In genomic region chr11:98297778-98298177, GRCm38 (mm10) we compare ENCODE assay signal across 12 mouse cellular contexts. TPM values are rescaled to one million over a fixed set of nuclear protein-coding genes. Genes with fewer than 3 reads are reported as not detected.
A peak's percentile ranks its signal among the peaks of the same experiment; 100 is the strongest.
DNase-seq lines count a peak whose midpoint lies in the region; ATAC-seq and TF ChIP-seq lines count a peak whose summit lies in the region.
"Had no signal": no experiment of that assay in that cellular context is flagged by ENCODE, and none has a peak within 500 bp of the region (broad histone marks: within the 10 kb centered on the region; RNA-seq: fewer than 3 reads in every experiment).

No protein-coding gene starts in this region.

- no peaks in the 10 kb centered on the region for H3K9me3 ChIP-seq in embryonic facial prominence, embryonic 12.5 days
- no peaks in the 10 kb centered on the region for H3K9me3 ChIP-seq in embryonic facial prominence, embryonic 10.5 days
- H3K9me3 ChIP-seq: limb, embryonic 12.5 days had no signal

- 0 out of 2 replicates have a peak, but pooled peaks cover 6% of the 10 kb centered on the region for H3K4me1 ChIP-seq in embryonic facial prominence, embryonic 12.5 days
- H3K4me1 ChIP-seq in embryonic facial prominence, embryonic 10.5 days: peaks cover 46% of the 10 kb centered on the region

- H3K27ac ChIP-seq in embryonic facial prominence, embryonic 12.5 days: no peak overlapping the region
- no peak overlapping the region for H3K27ac ChIP-seq in embryonic facial prominence, embryonic 10.5 days (replicated peaks)
- H3K27ac ChIP-seq in left cerebral cortex, adult 2 months: peak overlapping the region; percentile 57
- H3K27ac ChIP-seq: limb, embryonic 12.5 days had no signal

- peaks cover 61% of the 10 kb centered on the region for H3K27me3 ChIP-seq in embryonic facial prominence, embryonic 12.5 days
- peaks cover 97% of the 10 kb centered on the region for H3K27me3 ChIP-seq in embryonic facial prominence, embryonic 10.5 days (replicated peaks; ENCODE audit: low read depth, poor library complexity, severe bottlenecking)

- 9% methylated on average over 7 of the region's 7 CpGs for whole genome bisulfite sequencing in embryonic facial prominence, embryonic 12.5 days
- 15% methylated on average over 7 of the region's 7 CpGs for WGBS in embryonic facial prominence, embryonic 10.5 days

- ATAC-seq in embryonic facial prominence, embryonic 12.5 days (ENCODE audit: insufficient number of reproducible peaks, insufficient read depth, low FRiP score, low TSS enrichment): no peak
- ATAC-seq in megakaryocyte-erythroid progenitor cell, adult 5-6 weeks (replicated peaks; ENCODE audit: low FRiP score, low TSS enrichment, poor library complexity, severe bottlenecking): no peak
- ATAC-seq: CD4-positive, CD25-positive, alpha-beta regulatory T cell, adult 4 months had no signal

- H3K4me3 ChIP-seq in embryonic facial prominence, embryonic 12.5 days: no peak overlapping the region
- H3K4me3 ChIP-seq in embryonic facial prominence, embryonic 10.5 days: no peak overlapping the region
- no peak overlapping the region for H3K4me3 ChIP-seq in left cerebral cortex, adult 2 months
- H3K4me3 ChIP-seq: erythroblast, embryonic 14.5 days; limb, embryonic 12.5 days had no signal

- 0 out of 2 replicates have a peak overlapping the region, but pooled peaks have one; percentile 7 for H3K9ac ChIP-seq in embryonic facial prominence, embryonic 12.5 days
- H3K9ac ChIP-seq: limb, embryonic 12.5 days had no signal

- no peak for DNase-seq in embryonic facial prominence, embryonic 10.5 days (ENCODE audit: low spot score)
- DNase-seq in left cerebral cortex, adult 2 months (ENCODE audit: extremely low spot score in 1 of 2, low spot score in 2 of 2): no peak
- no peak for DNase-seq in left cerebral cortex, adult 11 months (ENCODE audit: low spot score)
- DNase-seq in ZHBTc4 (ENCODE audit: low read depth, low spot score): peak; percentile 93
- peak; percentile 65 to 77 for DNase-seq in kidney, adult 8-10 months
- no peak for DNase-seq in right cerebral cortex, postnatal 14 days

- H3K4me2 ChIP-seq in embryonic facial prominence, embryonic 12.5 days (replicated peaks): no peak overlapping the region
- H3K4me2 ChIP-seq: limb, embryonic 12.5 days had no signal

- intact Hi-C loops in left cerebral cortex, adult 2 months (cut with DNase I): no loop called here

- no peaks in the 10 kb centered on the region for H3K36me3 ChIP-seq in embryonic facial prominence, embryonic 12.5 days
- no peaks in the 10 kb centered on the region for H3K36me3 ChIP-seq in embryonic facial prominence, embryonic 10.5 days (replicated peaks)
- H3K36me3 ChIP-seq: limb, embryonic 12.5 days had no signal

- TF ChIP-seq CTCF in left cerebral cortex, adult 2 months (IDR thresholded peaks at IDR 0.05): no peak

RNA-seq across cellular contexts. Expression of gene Neurod2, which starts 31.7 kb away (rescaled TPM):
- polyA plus RNA-seq in embryonic facial prominence, embryonic 12.5 days (2016; fragmentation: Nextera tagmentation; extraction: Ambion mirVana): 0.27 and 0.61 TPM in 2 replicates
- 0.08 TPM in 1 of 2 replicates, not detected in the other for polyA plus RNA-seq in embryonic facial prominence, embryonic 10.5 days (2016; fragmentation: Nextera tagmentation; extraction: Ambion mirVana)
- 10 to 100 TPM; 70.2 to 76.3 TPM for total RNA-seq in left cerebral cortex, adult 2 months (2021)
- not detected in 2 replicates for total RNA-seq in megakaryocyte-erythroid progenitor cell, adult 5-6 weeks (2014; fragmentation: Nextera tagmentation)
- total RNA-seq in megakaryocyte-erythroid progenitor cell, adult 5-6 weeks (2017): not detected in 2 replicates
- total RNA-seq: hematopoietic stem cell, adult 5-6 weeks had no signal
- polyA plus RNA-seq: CD4-positive, CD25-positive, alpha-beta regulatory T cell, adult 4 months; erythroblast, embryonic 14.5 days had no signal

RNA-seq across cellular contexts. Expression of gene Ppp1r1b, which starts 50.4 kb away (rescaled TPM):
- polyA plus RNA-seq in embryonic facial prominence, embryonic 12.5 days (2016; fragmentation: Nextera tagmentation; extraction: Ambion mirVana): 0.39 and 1.0 TPM in 2 replicates
- 0.26 and 0.30 TPM in 2 replicates for polyA plus RNA-seq in embryonic facial prominence, embryonic 10.5 days (2016; fragmentation: Nextera tagmentation; extraction: Ambion mirVana)
- 100 to 1,000 TPM; 146 to 208 TPM for total RNA-seq in left cerebral cortex, adult 2 months (2021)
- not detected in 2 replicates for total RNA-seq in megakaryocyte-erythroid progenitor cell, adult 5-6 weeks (2014; fragmentation: Nextera tagmentation)
- not detected in 2 replicates for total RNA-seq in megakaryocyte-erythroid progenitor cell, adult 5-6 weeks (2017)
- polyA plus RNA-seq: CD4-positive, CD25-positive, alpha-beta regulatory T cell, adult 4 months had no signal

Comparison
In these comparisons a context has a peak if more than half of its experiments do, and no peak if none do; other contexts are left out.
1. DNase-seq: peak in ZHBTc4 (single experiment) and kidney, adult 8-10 months (2 of 2); none in embryonic facial prominence, embryonic 10.5 days (single experiment), left cerebral cortex, adult 2 months (0 of 2), left cerebral cortex, adult 11 months (single experiment) and right cerebral cortex, postnatal 14 days (single experiment).
2. RNA of gene Neurod2, which starts 31.7 kb away (total RNA-seq): 70.2 to 76.3 TPM in left cerebral cortex, adult 2 months; not detected in megakaryocyte-erythroid progenitor cell, adult 5-6 weeks; every median in the first group is over 10 times any median in the second.
3. RNA of gene Ppp1r1b, which starts 50.4 kb away (total RNA-seq): 146 to 208 TPM in left cerebral cortex, adult 2 months; not detected in megakaryocyte-erythroid progenitor cell, adult 5-6 weeks; every median in the first group is over 100 times any median in the second.